Mouse (Mus musculus) B cell, adult (primary cell): Measurements from ENCODE around the gene Adgrd1. TPM values are rescaled to one million over a fixed set of nuclear protein-coding genes. Genes with fewer than 3 reads are reported as not detected.

Experiments
- total RNA-seq: library from RNA; stranded (reverse); gene quantifications from 4 replicates; pipeline ENCODE4 v1.2.4, GENCODE M21; 2023; ENCODE audit not compliant: inconsistent age

The Adgrd1 gene
- 0.10 to 0.36 TPM (median 0.20 TPM) in 4 replicates for total RNA-seq

GRCm38 (mm10) chr5:129096511-129096910 lies at the start of gene Adgrd1:
Adgrd1 (plus strand) TSS chr5:129096750.

Other genes with a start within 250 kb of the Adgrd1 start
- not detected in 4 replicates for gene Rimbp2, start 143.3 kb upstream of the Adgrd1 start, total RNA-seq
- gene Stx2, start 88.2 kb upstream of the Adgrd1 start, total RNA-seq = 9.4 to 11.1 TPM (median 9.7 TPM) in 4 replicates
- gene Ran, start 76.7 kb upstream of the Adgrd1 start, total RNA-seq = 111 to 130 TPM (median 114 TPM) in 4 replicates